Mouse (Mus musculus) heart, postnatal 0 days (tissue): ENCODE measurements around the gene Unc45b.

Experiments
- CTCF ChIP-seq: IDR thresholded peaks from 2 replicates; pipeline ENCODE4 v1.5.1; 2016; ENCODE audit warnings: antibody characterized with exemption, control low read depth, low read depth
- EP300 ChIP-seq: IDR thresholded peaks from 2 replicates; pipeline ENCODE4 v1.6.1; 2016; ENCODE audit warnings: antibody characterized with exemption, low read depth

GRCm38 (mm10) chr11:82971590-82971974 is 61.2 kb downstream of the Unc45b start:
- no peak for TF ChIP-seq CTCF
- no peak for TF ChIP-seq EP300
